Mouse (Mus musculus) CH12.LX (cell line): ENCODE results near the gene Fam205c.

Source experiments
- CTCF ChIP-seq, 2 experiments: IDR thresholded peaks in 1 of 2; conservative IDR thresholded peaks in 1 of 2; 2 replicates each; pipeline ENCODE4 v1.5.1; 2011 to 2012; ENCODE audit warnings: low read depth in 2 of 2, low read length in 2 of 2, improper control_type of control experiment in 1 of 2, inconsistent platforms in 1 of 2, mild to moderate bottlenecking in 1 of 2, moderate library complexity in 1 of 2
- ELF1 ChIP-seq: IDR thresholded peaks from 2 replicates; pipeline ENCODE4 v1.6.1; 2014; ENCODE audit warnings: low read depth, mild to moderate bottlenecking, inconsistent platforms, low read length, improper control_type of control experiment
- EP300 ChIP-seq: IDR thresholded peaks from 2 replicates; pipeline ENCODE4 v1.6.1; 2011; ENCODE audit warnings: low read length, improper control_type of control experiment
- KAT2A ChIP-seq: IDR thresholded peaks from 2 replicates; pipeline ENCODE4 v1.6.1; 2012; ENCODE audit warnings: low read length, improper control_type of control experiment, inconsistent platforms; ENCODE audit not compliant: insufficient replicate concordance
- MAX ChIP-seq: IDR thresholded peaks from 2 replicates; pipeline ENCODE4 v1.6.1; 2011; ENCODE audit warnings: low read length, improper control_type of control experiment
- MEF2A ChIP-seq: IDR thresholded peaks from 2 replicates; pipeline ENCODE4 v1.6.1; 2014; ENCODE audit warnings: low read depth, mild to moderate bottlenecking, inconsistent platforms, low read length, improper control_type of control experiment, borderline replicate concordance
- POLR2A ChIP-seq: IDR thresholded peaks from 2 replicates; pipeline ENCODE4 v1.6.1; 2011; ENCODE audit warnings: low read depth, mild to moderate bottlenecking, improper control_type of control experiment, low read length
- TBP ChIP-seq: conservative IDR thresholded peaks from 2 replicates; pipeline ENCODE4 v1.6.1; 2011; ENCODE audit warnings: low read depth, low read length, improper control_type of control experiment
- USF1 ChIP-seq: IDR thresholded peaks from 2 replicates; pipeline ENCODE4 v1.6.1; 2014; ENCODE audit warnings: low read depth, mild to moderate bottlenecking, inconsistent platforms, low read length, improper control_type of control experiment

GRCm38 (mm10) chr4:42874134-42874533 is at the start of gene Fam205c:
- TF ChIP-seq POLR2A (no peak), TBP (no peak), EP300 (no peak), MEF2A (no peak), ELF1 (no peak), MAX (no peak), CTCF (conservative IDR thresholded peaks at IDR 0.05 in 1 of 2, IDR thresholded peaks at IDR 0.05 in 1 of 2; ENCODE audit: low read depth in 2 of 2, low read length in 2 of 2) (no peak), KAT2A (no peak), USF1 (no peak)
